Mouse (Mus musculus) gastrocnemius, postnatal 14 days (tissue): Measurements from ENCODE around the gene Spag5. TPM values are rescaled to one million over a fixed set of nuclear protein-coding genes. Genes with fewer than 3 reads are reported as not detected.

Source experiments
- DNase-seq: peaks from one replicate; pipeline ENCODE4 v3.0.0; 2021; ENCODE audit warnings: mixed read lengths
- intact Hi-C: fragments of 180-260 bp; cut with DNase I; formaldehyde crosslinking; loops from one replicate; pipeline ENCODE4 v1.15.1; 2025; ENCODE audit warnings: low total_unique reads
- total RNA-seq, 2 experiments: library from RNA; stranded (reverse); gene quantifications; 2 replicates each; pipeline ENCODE4 v1.2.3; 2021

Spag5 gene
- total RNA-seq, 2 experiments from 2014 or later: 5.3 TPM

DNA sequence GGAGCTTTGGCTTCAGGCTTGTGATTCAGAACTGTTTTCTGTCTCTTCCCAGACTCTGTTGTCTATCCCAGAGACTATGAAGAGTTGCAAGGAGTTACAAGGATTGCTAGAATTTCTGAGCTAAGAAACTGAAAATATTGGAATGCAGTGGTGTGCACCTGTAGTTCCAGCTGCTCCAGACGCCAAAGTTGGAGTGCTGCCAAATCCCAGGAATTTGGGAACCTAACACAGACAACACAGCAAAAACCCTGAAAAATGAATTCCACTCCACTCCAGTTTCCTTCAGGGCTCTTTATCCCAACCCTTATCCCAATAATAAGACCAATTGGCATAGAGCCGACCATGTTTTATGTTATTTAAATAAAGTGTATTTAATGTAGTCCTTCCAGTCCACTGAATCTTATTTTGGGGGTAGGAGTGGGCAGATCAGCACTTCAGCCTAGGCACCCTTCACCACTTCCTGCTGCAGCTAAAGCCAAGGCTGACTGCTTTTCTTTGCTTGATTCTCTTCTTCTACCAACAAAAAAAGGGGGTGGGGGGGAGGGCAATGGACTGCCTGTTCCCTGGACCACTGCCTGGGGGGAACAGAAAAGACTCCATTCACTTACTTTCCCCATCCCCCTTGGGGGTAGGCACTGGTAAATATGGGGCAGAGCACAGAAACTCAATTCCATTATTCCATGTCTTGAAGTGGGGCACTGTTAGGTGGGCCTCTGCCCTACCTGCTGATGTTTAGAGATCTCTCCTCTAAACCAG, 20.9 kb downstream of the Spag5 start:
- intact Hi-C loops: no loop called here
- no peak for DNase-seq

GRCm38 (mm10) chr11:78322860-78323259, 21.5 kb downstream of the Spag5 start, which contains the start of gene Aldoc:
Gene Aldoc, plus strand, starts transcription at chr11:78322968.
- intact Hi-C loops: no loop called here
- DNase-seq: peak; percentile 63

- DNase-seq: no peak
- intact Hi-C loops: no loop called here
Measured at GRCm38 (mm10) chr11:78324000-78324785, 22.9 kb downstream of the Spag5 start.

DNA sequence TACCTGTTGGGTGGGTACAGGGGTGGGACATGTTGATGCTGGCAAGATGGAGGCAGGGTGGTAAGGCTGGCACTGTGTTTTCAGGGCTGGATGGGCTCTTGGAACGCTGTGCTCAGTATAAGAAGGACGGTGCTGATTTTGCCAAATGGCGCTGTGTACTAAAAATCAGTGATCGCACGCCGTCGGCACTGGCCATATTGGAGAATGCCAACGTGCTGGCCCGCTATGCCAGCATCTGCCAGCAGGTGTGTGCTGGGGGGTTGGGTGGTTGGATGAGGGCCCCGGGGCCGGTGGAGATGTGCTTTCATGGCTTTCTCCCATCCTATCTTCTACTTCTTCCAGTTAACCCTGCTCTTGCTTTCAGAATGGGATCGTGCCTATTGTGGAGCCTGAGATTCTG, 23.6 kb downstream of the Spag5 start:
- intact Hi-C loops: no loop called here
- DNase-seq: no peak

- DNase-seq: no peak
- intact Hi-C loops: no loop called here
Measured at GRCm38 (mm10) chr11:78327215-78327614, 25.9 kb downstream of the Spag5 start.

DNA sequence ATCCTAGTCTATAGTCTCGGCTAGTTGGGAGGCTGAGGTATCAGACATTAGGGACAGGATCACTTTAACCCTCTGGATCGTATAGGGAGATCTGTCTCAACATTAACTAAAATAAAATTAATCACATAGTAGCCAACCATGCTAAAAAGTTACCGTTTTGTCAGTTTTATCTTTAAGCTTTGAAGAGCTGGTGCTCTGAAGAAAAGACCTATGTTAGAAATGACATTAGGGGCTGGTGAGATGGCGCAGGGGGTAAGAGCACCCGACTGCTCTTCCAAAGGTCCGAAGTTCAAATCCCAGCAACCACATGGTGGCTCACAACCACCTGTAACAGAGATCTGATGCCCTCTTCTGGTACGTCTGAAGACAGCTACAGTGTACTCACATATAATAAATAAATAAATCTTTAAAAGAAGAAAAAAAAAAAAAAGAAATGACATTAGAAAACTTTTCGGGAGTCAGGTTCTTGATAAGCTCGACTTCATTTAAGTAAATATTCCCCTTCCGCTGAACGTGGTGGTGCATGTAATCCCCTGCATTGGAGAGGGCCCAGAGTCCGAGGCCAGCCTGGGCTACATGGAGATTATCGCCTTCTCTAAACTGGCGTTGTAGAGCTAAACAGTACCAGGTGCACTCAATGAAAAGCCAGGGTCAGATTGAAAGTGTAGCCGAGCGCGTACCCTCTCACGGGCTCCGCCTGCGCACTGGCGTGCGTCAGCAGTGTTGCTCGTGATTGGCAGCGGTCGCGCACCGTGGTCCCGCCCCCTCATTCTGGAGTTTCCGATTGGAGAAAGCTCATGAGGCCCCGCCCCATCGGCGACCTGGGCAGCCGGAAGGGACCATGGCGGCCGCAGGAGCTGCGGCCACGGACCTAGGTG, 26.5 kb downstream of the Spag5 start, which contains the start of gene Pigs:
Gene Pigs, plus strand, starts transcription at position 782 of the 878 bp plus-strand sequence.
- DNase-seq: peak; percentile 98
- intact Hi-C loops: no loop called here

- no peak for DNase-seq
- intact Hi-C loops: no loop called here
Measured at GRCm38 (mm10) chr11:78328512-78329056, 27.3 kb downstream of the Spag5 start.

DNA sequence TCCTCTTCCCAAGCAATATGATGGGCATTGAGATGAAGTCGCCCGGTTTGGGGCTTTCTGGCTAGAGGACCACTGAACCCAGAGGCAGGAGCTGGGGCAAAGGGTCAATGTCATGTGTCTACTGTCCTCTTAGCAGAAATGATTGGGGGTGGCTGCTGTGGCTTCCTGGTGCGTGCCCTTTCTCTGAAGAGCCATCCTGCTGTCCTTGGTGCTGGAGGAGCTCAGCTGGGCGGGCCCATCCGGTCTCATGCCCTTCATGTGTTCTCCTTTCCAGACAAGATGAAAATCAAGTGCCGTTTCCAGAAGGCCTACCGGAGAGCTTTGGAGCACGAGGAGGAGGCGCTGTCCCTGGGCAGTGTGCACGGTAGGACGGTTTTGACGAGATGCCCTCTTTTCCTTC, 31.3 kb downstream of the Spag5 start:
- DNase-seq: no peak
- intact Hi-C loops: no loop called here

DNA sequence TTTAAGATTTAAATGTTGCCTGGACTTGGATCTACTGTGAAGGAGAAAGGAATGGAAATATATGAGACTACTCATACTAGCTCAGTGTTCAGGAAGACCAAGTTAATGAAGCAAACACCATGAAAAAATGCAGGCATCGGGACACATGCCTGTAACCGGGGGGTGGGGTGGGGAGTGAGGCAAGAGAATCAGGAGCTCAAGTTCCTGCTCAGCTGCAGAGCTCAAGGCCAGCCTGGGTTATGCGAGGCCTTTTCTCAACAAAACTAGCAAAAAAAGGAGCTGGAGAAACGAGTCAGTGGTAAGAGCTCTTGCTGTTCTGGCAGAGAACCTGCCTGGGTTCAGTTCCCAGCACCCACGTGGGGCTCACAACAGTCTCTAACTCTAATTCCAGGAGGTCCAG, 32.7 kb downstream of the Spag5 start:
- no peak for DNase-seq
- intact Hi-C loops: no loop called here

- intact Hi-C loops: no loop called here
- no peak for DNase-seq
Measured at GRCm38 (mm10) chr11:78337040-78337439, 35.7 kb downstream of the Spag5 start.

DNA sequence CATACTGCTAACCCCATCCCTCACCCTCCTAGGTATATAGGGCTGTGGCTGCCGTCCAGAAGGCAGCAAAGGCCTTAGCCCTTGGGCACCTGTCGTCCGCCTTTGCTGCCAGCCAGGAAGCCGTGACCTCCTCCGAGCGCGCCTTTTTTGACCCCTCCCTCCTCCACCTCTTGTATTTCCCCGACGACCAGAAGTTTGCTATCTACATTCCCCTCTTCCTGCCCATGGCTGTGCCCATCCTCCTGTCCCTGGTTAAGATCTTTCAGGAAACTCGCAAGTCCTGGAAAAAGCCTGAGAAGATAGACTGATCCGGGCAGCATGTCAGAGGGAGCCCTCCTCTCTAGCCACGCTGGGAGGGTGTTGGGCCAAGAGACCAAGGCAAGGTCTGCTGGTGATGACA, 40.4 kb downstream of the Spag5 start:
- intact Hi-C loops: no loop called here
- DNase-seq: no peak

GRCm38 (mm10) chr11:78343381-78344327, 42.3 kb downstream of the Spag5 start, which contains the start of gene Unc119:
Gene Unc119, plus strand, starts transcription at chr11:78343482.
- intact Hi-C loops: no loop called here
- peak; percentile 74 for DNase-seq

- intact Hi-C loops: no loop called here
- DNase-seq: no peak
Measured at GRCm38 (mm10) chr11:78344328-78344889, 43.1 kb downstream of the Spag5 start.

DNA sequence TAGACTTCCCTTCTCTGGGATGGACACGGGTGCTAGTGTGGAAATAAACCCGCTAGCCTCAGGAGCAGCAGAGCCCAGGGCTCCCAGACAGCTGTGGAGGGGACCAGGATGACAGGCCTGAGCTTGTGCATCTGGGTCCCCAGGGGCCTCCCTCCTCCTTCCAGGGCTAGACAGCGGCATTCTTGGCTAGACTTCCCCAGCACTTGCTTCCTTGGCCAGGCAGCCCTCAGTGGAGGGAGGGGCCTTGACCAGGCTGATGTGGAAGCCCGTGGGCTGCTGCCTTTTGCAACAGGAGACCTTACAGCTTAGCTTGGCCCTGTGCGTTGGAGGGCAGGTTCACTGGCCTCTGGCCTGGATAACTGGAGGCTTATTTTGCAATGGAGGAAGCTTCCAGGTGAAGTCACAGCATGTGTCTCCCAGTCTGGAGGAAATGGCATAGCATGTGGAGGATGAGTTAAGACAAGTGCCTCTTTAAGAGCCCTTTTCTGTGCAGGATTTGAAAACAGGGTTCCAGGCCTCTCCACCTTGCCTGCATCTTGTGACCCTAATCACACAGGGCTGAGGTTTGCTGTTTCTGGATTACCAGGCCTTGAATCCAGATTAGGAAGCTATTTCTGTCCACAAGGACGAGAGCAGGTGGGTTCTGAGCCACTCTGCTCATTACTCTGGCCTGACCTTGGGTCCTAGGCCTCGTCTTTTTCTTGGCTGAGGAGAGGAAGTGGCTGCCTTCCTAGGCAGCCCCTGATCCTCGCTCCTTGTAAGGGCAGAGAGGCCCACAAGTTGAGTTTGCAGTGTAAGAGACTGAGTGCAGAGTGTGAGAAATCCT, 43.8 kb downstream of the Spag5 start:
- intact Hi-C loops: loop anchor here (5.0 kb wide), 1 partner anchor 78 kb away; no protein-coding TSS in a partner anchor
- DNase-seq: peak; percentile 83

DNA sequence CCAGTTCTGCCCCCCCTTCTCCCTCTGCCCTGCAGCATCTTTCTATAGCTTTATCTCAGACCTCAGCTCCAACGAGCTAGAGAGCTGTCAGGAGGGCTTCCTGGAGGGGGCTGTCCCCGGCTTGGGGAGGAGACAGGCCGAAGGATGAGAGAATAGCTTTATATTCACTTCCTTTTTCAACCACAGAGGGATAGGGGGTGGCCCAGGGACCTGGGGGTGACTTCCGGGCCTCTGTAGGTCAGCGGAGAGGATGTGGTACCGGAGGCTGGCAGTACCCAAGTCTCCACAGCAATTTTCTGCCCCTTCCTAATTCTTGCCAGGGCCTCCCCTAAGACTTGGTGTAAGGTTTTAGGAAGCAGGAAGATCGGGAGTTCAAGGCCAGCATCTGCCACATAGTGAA, 44.5 kb downstream of the Spag5 start:
- intact Hi-C loops: loop anchor here (5.0 kb wide), 1 partner anchor 78 kb away; no protein-coding TSS in a partner anchor
- no peak for DNase-seq

DNA sequence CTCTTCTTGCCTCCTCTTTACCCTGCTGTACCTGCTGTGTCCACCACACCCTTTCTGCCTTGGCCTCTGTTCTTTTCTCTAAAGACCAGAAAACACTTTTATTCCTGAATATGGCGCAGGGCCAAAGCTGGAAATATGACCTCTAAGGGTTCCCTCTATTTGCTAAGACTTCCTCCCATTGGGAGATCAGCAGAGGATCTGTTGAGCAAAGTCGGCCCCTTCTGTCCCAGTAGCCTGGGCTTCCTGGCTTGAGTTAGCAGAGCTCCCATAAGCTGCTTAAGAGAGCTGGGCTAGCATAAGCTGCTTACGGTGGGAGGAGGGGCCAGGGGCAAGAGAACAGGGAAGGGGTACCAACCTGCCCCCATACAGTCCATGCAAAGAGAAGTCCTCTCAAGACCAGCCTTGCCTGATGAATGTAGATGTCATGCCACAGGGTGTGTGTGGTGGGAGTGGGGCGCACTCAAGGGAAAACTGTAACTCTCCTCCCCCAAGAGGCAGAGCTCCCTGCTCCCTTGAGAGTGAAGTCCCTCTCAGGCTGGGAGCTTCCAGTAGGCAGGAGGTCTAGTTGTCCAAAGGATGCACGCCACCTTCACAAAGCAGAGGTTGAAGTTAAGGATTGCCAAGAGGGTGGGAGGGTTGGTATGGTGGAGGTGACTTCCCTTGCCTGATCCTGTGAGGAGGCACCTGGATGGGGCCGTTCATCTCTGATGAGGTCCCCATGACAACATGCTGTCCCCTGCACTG, 45.2 kb downstream of the Spag5 start:
- intact Hi-C loops: loop anchor here (5.0 kb wide), 1 partner anchor 79 kb away; no protein-coding TSS in a partner anchor
- DNase-seq: no peak
